Mouse (Mus musculus) small intestine, adult 2 months (tissue): ENCODE data around the gene Inha.

Experiments
- CTCF ChIP-seq: fragments of 200-500 bp; IDR thresholded peaks from 2 replicates; pipeline ENCODE4 v1.5.1; 2012; ENCODE audit warnings: low read depth, mild to moderate bottlenecking, control low read depth, inconsistent platforms, low read length, moderate library complexity, mixed read lengths; ENCODE audit not compliant: insufficient replicate concordance, insufficient read length; ENCODE audit errors: extremely low read depth
- POLR2A ChIP-seq: fragments of 200-500 bp; IDR thresholded peaks from 2 replicates; pipeline ENCODE4 v1.6.1; 2012; ENCODE audit warnings: low read depth, mild to moderate bottlenecking, control low read depth, inconsistent platforms, low read length, moderate library complexity

- TF ChIP-seq POLR2A (no peak), CTCF (no peak)
Measured at GRCm38 (mm10) chr1:75478497-75478896, 28.4 kb upstream of the Inha start.
